Mouse (Mus musculus) Patski (cell line): Measurements from ENCODE around the gene Bpifa6. TPM values are rescaled to one million over a fixed set of nuclear protein-coding genes. Genes with fewer than 3 reads are reported as not detected.

Source experiments
- ATAC-seq: fragments of 100-300 bp; one replicate; pipeline ENCODE4 v1.8.0; 2021
- CTCF ChIA-PET: fragments of 350-600 bp; sonication (Branson Sonifier 250); formaldehyde crosslinking; loops from one replicate; lab custom pipeline; 2022; ENCODE audit warnings: inconsistent platforms; lab: Charles Lee
- POLR2A ChIA-PET: fragments of 350-600 bp; sonication (Branson Sonifier 250); formaldehyde crosslinking; loops from one replicate; lab custom pipeline; 2022; ENCODE audit warnings: antibody characterized with exemption, inconsistent platforms; lab: Charles Lee
- DNase-seq: peaks from one replicate; pipeline ENCODE4 v3.0.0-alpha.2; 2011; ENCODE audit warnings: low read depth, low spot score
- H3K27me3 ChIP-seq: fragments of 371-371 bp; one replicate; pipeline ENCODE4 v1.5.1; 2021
- CTCF ChIP-seq: fragments of 100-300 bp; IDR thresholded peaks from one replicate; pipeline ENCODE4 v1.5.1; 2021
- in situ Hi-C: fragments of 300-500 bp; cut with MboI; formaldehyde crosslinking; loops from 3 replicates; pipeline ENCODE4 v1.11.1; 2018; ENCODE audit warnings: low pct_unique_long_range_greater_than_20kb, mixed read lengths
- polyA plus RNA-seq: library from polyadenylated mRNA; unstranded; gene quantifications from one replicate; pipeline ENCODE4 v1.2.3, GENCODE M21; 2021

Gene Bpifa6
- polyA plus RNA-seq, 1 experiment from 2014 or later, result not detected

GRCm38 (mm10) chr2:153963334-153963733 is 11.4 kb upstream of the Bpifa6 start:
- in situ Hi-C loops, result no loop called here
- ATAC-seq (no peak), DNase-seq (no peak)
- POLR2A ChIA-PET, result no interaction called here
- CTCF ChIA-PET, result no interaction called here
- peaks cover 5% of the 10 kb centered on the region for H3K27me3 ChIP-seq
- no peak for TF ChIP-seq CTCF

GRCm38 (mm10) chr2:153970221-153970620 is 4.5 kb upstream of the Bpifa6 start:
- ATAC-seq (no peak), DNase-seq (no peak)
- ChIA-PET POLR2A (no interaction called here), CTCF (no interaction called here)
- H3K27me3 ChIP-seq, result peaks cover 3% of the 10 kb centered on the region
- TF ChIP-seq CTCF, result no peak
- in situ Hi-C loops, result no loop called here

- ChIA-PET POLR2A (no interaction called here), CTCF (interaction anchor here (1.1 kb wide), 1 partner anchor 10 kb away, joined by 3 read pairs; no protein-coding TSS in a partner anchor)
- in situ Hi-C loops, result no loop called here
- peak; percentile 10 for DNase-seq
- ATAC-seq, result no peak
- H3K27me3 ChIP-seq, result peaks cover 20% of the 10 kb centered on the region
- TF ChIP-seq CTCF, result peak; percentile 81
These were observed 21.0 kb downstream of the Bpifa6 start for GRCm38 (mm10) chr2:153995770-153996169.

- in situ Hi-C loops, result no loop called here
- no peak for DNase-seq
- ChIA-PET POLR2A (no interaction called here), CTCF (no interaction called here)
- no peak for TF ChIP-seq CTCF
- peaks cover 10% of the 10 kb centered on the region for H3K27me3 ChIP-seq
- no peak for ATAC-seq
These were observed 25.8 kb downstream of the Bpifa6 start for GRCm38 (mm10) chr2:154000501-154000900.

GRCm38 (mm10) chr2:154001056-154001455 is 26.3 kb downstream of the Bpifa6 start:
- ChIA-PET CTCF (no interaction called here), POLR2A (no interaction called here)
- ATAC-seq (no peak), DNase-seq (no peak)
- peaks cover 10% of the 10 kb centered on the region for H3K27me3 ChIP-seq
- TF ChIP-seq CTCF, result no peak
- in situ Hi-C loops, result no loop called here

GRCm38 (mm10) chr2:154004456-154004855 is 29.7 kb downstream of the Bpifa6 start:
- POLR2A ChIA-PET, result no interaction called here

GRCm38 (mm10) chr2:154005094-154005493 is 30.3 kb downstream of the Bpifa6 start:
- no peak for TF ChIP-seq CTCF
- no peak for DNase-seq

More at GRCm38 (mm10) chr2:154004456-154004855, 29.7 kb downstream of the Bpifa6 start:
- peaks cover 10% of the 10 kb centered on the region for H3K27me3 ChIP-seq
- CTCF ChIA-PET, result no interaction called here
- DNase-seq, result no peak
- in situ Hi-C loops, result no loop called here
- no peak for TF ChIP-seq CTCF
- ATAC-seq, result no peak

GRCm38 (mm10) chr2:154005734-154006133 is 31.0 kb downstream of the Bpifa6 start:
- no peak for DNase-seq
- in situ Hi-C loops, result no loop called here
- POLR2A ChIA-PET, result no interaction called here
- peaks cover 6% of the 10 kb centered on the region for H3K27me3 ChIP-seq
- no peak for TF ChIP-seq CTCF
- CTCF ChIA-PET, result interaction anchor here (1.0 kb wide), 1 partner anchor 10 kb away, joined by 3 read pairs; no protein-coding TSS in a partner anchor
- ATAC-seq, result no peak

More at GRCm38 (mm10) chr2:154005094-154005493, 30.3 kb downstream of the Bpifa6 start:
- in situ Hi-C loops, result no loop called here
- ChIA-PET CTCF (interaction anchor here (1.0 kb wide), 1 partner anchor 9 kb away, joined by 3 read pairs; no protein-coding TSS in a partner anchor), POLR2A (no interaction called here)
- no peak for ATAC-seq
- peaks cover 6% of the 10 kb centered on the region for H3K27me3 ChIP-seq

- ChIA-PET CTCF (interaction anchor here (1.3 kb wide), 1 partner anchor 12 kb away, joined by 3 read pairs; no protein-coding TSS in a partner anchor), POLR2A (no interaction called here)
- no peak for TF ChIP-seq CTCF
- ATAC-seq, result no peak
- DNase-seq, result no peak
- in situ Hi-C loops, result no loop called here
- H3K27me3 ChIP-seq, result peaks cover 6% of the 10 kb centered on the region
These were observed 31.6 kb downstream of the Bpifa6 start for GRCm38 (mm10) chr2:154006331-154006730.

GRCm38 (mm10) chr2:154007381-154007780 is 32.6 kb downstream of the Bpifa6 start:
- CTCF ChIA-PET, result interaction anchor here (0.7 to 1.3 kb wide), 2 partner anchors 10 to 13 kb away, joined by 3 to 4 read pairs; no protein-coding TSS in a partner anchor
- TF ChIP-seq CTCF, result no peak
- peaks cover 2% of the 10 kb centered on the region for H3K27me3 ChIP-seq
- DNase-seq, result no peak
- ATAC-seq, result peak; percentile 8
- in situ Hi-C loops, result no loop called here
- POLR2A ChIA-PET, result no interaction called here

GRCm38 (mm10) chr2:154007965-154008364 is 33.2 kb downstream of the Bpifa6 start, which contains the start of gene Bpifa2:
Gene Bpifa2, plus strand, starts transcription at chr2:154008265.
- H3K27me3 ChIP-seq, result peaks cover 3% of the 10 kb centered on the region
- ATAC-seq (no peak), DNase-seq (no peak)
- ChIA-PET CTCF (no interaction called here), POLR2A (no interaction called here)
- no peak for TF ChIP-seq CTCF
- in situ Hi-C loops, result no loop called here
